Mouse (Mus musculus) heart, postnatal 0 days (tissue): Measurements from ENCODE around the gene Hectd1.

Source experiments
- CTCF ChIP-seq: IDR thresholded peaks from 2 replicates; pipeline ENCODE4 v1.5.1; 2016; ENCODE audit warnings: antibody characterized with exemption, control low read depth, low read depth
- EP300 ChIP-seq: IDR thresholded peaks from 2 replicates; pipeline ENCODE4 v1.6.1; 2016; ENCODE audit warnings: antibody characterized with exemption, low read depth

- TF ChIP-seq EP300 = no peak
- no peak for TF ChIP-seq CTCF
Measured at GRCm38 (mm10) chr12:51830077-51830402, 704 bp upstream of the Hectd1 start.
